Mouse (Mus musculus) cerebellum, adult 2 months (tissue): Measurements from ENCODE around the gene Mbnl1.

Source experiments
- CTCF ChIP-seq: fragments of 200-500 bp; IDR thresholded peaks from 2 replicates; pipeline ENCODE4 v1.5.1; 2011; ENCODE audit warnings: low read depth, mild to moderate bottlenecking, control low read depth, low read length, moderate library complexity, borderline replicate concordance; ENCODE audit not compliant: insufficient read depth
- POLR2A ChIP-seq: fragments of 200-500 bp; IDR thresholded peaks from 2 replicates; pipeline ENCODE4 v1.6.1; 2011; ENCODE audit warnings: low read length, control low read depth, borderline replicate concordance; ENCODE audit not compliant: insufficient read depth

DNA sequence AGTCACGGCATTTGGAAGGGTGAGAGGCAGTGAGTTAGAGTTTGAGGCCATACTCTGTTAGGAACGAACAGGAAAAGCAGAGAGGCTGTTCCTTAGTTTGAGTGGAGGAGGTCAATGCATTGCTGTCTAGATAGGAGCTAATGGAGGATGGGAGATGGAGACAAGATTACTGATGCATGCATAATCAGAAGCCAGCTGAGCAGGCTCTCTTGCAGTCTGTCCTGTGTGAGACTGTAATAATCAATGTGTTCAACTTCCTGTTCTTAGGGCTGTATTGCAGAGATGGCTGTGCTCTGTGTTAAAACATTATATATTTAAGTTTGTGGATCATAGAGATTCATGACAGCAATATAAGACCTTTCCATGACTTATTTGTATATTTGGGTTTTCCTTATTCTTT, 87.1 kb downstream of the Mbnl1 start:
- TF ChIP-seq POLR2A (no peak), CTCF (no peak)
